Mouse (Mus musculus) lung, postnatal 0 days (tissue): ENCODE results near the gene Depdc1b. TPM values are rescaled to one million over a fixed set of nuclear protein-coding genes. Genes with fewer than 3 reads are reported as not detected.

Experiments
- ATAC-seq: fragments of 200-750 bp; cut with Nextera tagmentation; 2 replicates; pipeline ENCODE4 v1.8.0; 2017; ENCODE audit warnings: moderate library complexity
- DNase-seq: peaks from one replicate; pipeline ENCODE4 v3.0.0-alpha.2; 2016; ENCODE audit warnings: low spot score
- H3K27ac ChIP-seq: fragments of 300-500 bp; sonication (generic); 2 replicates; pipeline ENCODE4 v1.5.1; 2014; ENCODE audit warnings: antibody characterized with exemption, mild to moderate bottlenecking, low read length, mixed read lengths
- H3K27me3 ChIP-seq: fragments of 300-500 bp; sonication (generic); replicated peaks from 2 replicates; pipeline ENCODE4 v1.6.1; 2014; ENCODE audit warnings: low read length, mixed read lengths; ENCODE audit not compliant: insufficient read depth
- H3K36me3 ChIP-seq: fragments of 300-500 bp; sonication (generic); 2 replicates; pipeline ENCODE4 v1.6.1; 2014; ENCODE audit warnings: low read length, mixed read lengths; ENCODE audit not compliant: insufficient read depth
- H3K4me1 ChIP-seq: fragments of 300-500 bp; sonication (generic); 2 replicates; pipeline ENCODE4 v1.6.1; 2014; ENCODE audit warnings: antibody characterized with exemption, low read depth, low read length, mixed read lengths; ENCODE audit not compliant: insufficient read depth
- H3K4me2 ChIP-seq: fragments of 300-500 bp; sonication (generic); replicated peaks from 2 replicates; pipeline ENCODE4 v1.6.1; 2014; ENCODE audit warnings: low read depth, mild to moderate bottlenecking, low read length, moderate library complexity, mixed read lengths
- H3K4me3 ChIP-seq: fragments of 300-500 bp; sonication (generic); 2 replicates; pipeline ENCODE4 v1.5.1; 2014; ENCODE audit warnings: low read depth, low read length
- H3K9ac ChIP-seq: fragments of 300-500 bp; sonication (generic); replicated peaks from 2 replicates; pipeline ENCODE4 v1.6.1; 2014; ENCODE audit warnings: low read depth, mild to moderate bottlenecking
- H3K9me3 ChIP-seq: fragments of 300-500 bp; sonication (generic); 2 replicates; pipeline ENCODE4 v1.6.1; 2016; ENCODE audit warnings: low read length, mixed read lengths
- CTCF ChIP-seq: IDR thresholded peaks from 2 replicates; pipeline ENCODE4 v1.5.1; 2016; ENCODE audit warnings: antibody characterized with exemption, mild to moderate bottlenecking
- EP300 ChIP-seq: IDR thresholded peaks from 2 replicates; pipeline ENCODE4 v1.6.1; 2016; ENCODE audit warnings: antibody characterized with exemption, mild to moderate bottlenecking, control low read depth
- WGBS: fragments of 180-500 bp; shearing (Covaris S2); extraction: QIAGEN DNeasy Blood & Tissue Kit; methylation state at CpG from one replicate; pipeline ENCODE4 v1.1.7; 2014; 5-methylcytosine and 5-hydroxymethylcytosine counted together
- polyA plus RNA-seq: library from polyadenylated mRNA; unstranded; fragments of >200 nt; fragmentation: Nextera tagmentation; extraction: Ambion mirVana; gene quantifications from 2 replicates; pipeline ENCODE4 v1.2.1, GENCODE M21; 2015

Depdc1b gene
- polyA plus RNA-seq, 1 experiment from 2014 or later, result 0.70 TPM

DNA sequence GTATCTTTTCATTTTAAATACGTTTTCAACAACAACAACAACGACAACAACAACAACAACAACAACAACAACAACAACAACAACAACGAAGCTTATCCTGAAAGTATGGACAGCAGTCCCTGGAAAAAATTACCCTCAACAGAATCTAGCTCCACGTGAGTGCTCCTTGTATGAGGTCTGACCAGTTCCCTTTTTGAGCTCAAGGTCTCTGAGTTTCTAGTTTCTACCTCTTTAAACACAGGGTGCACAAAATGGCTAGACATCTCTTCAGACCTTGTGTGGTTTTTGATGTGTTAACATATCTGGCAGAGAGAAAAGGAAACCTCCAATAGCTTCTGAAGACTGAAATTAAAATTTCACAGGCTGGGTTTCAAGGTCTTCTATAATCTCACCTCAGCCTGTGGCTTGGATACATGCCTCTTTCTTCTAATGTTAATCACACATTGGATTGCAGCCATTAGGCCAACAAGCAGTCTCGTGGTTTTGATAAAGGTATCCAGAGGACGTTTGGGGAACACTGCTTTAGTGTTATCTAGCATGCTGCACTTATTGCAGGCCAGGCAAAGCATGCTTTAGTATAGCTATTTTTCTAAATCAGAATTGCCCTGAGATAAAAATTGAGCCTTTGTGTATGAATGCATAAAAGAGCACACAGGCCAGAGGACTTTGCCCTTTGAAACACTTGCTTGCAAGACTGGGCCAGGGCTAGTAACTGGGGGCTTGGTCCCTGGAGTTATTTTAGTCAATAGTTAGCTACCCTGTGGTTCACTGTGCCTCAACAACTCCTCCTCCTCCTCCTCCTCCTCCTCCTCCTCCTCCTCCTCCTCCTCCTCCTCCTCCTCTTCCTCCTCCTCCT is 137.2 kb downstream of the Depdc1b start:
- H3K27ac ChIP-seq, result no peak overlapping the region
- no peaks in the 10 kb centered on the region for H3K36me3 ChIP-seq
- no peak overlapping the region for H3K4me2 ChIP-seq
- DNase-seq, result no peak
- H3K4me3 ChIP-seq, result no peak overlapping the region
- H3K4me1 ChIP-seq, result peaks cover 3% of the 10 kb centered on the region; the same call in 1 of the 2 replicates
- no peaks in the 10 kb centered on the region for H3K27me3 ChIP-seq
- ATAC-seq, result no peak
- no peak overlapping the region for H3K9ac ChIP-seq
- 59% methylated on average over 6 of the region's 6 CpGs for WGBS
- H3K9me3 ChIP-seq, result no peaks in the 10 kb centered on the region
- TF ChIP-seq CTCF, result no peak
- TF ChIP-seq EP300, result no peak

Other genes starting within 250 kb of the Depdc1b start
- 35.7 and 37.2 TPM in 2 replicates for gene Ndufaf2, start 157.7 kb upstream of the Depdc1b start, polyA plus RNA-seq
- gene Ercc8, start 157.6 kb upstream of the Depdc1b start, polyA plus RNA-seq, result 8.3 and 9.0 TPM in 2 replicates
- gene Elovl7, start 101.9 kb upstream of the Depdc1b start, polyA plus RNA-seq, result 10.1 and 12.9 TPM in 2 replicates
- 19.7 and 20.3 TPM in 2 replicates for gene Pde4d, start 133.6 kb downstream of the Depdc1b start, polyA plus RNA-seq